ENCODE assay signal across 12 mouse cellular contexts in genomic region chr5:110611435-110612158, GRCm38 (mm10). TPM values are rescaled to one million over a fixed set of nuclear protein-coding genes. Genes with fewer than 3 reads are reported as not detected.
DNase-seq lines count a peak whose midpoint lies in the region; ATAC-seq and TF ChIP-seq lines count a peak whose summit lies in the region.
"Had no signal": no experiment of that assay in that cellular context is flagged by ENCODE, and none has a peak within 500 bp of the region (broad histone marks: within the 10 kb centered on the region; RNA-seq: fewer than 3 reads in every experiment).

No protein-coding gene starts in this region.

- DNase-seq in hindbrain, embryonic 11.5 days (ENCODE audit: low spot score): no peak
- peak; percentile 79 for DNase-seq in adipocyte (ENCODE audit: low spot score)
- peak; percentile 76 for DNase-seq in embryonic facial prominence, embryonic 11.5 days (ENCODE audit: low spot score)
- DNase-seq in limb, embryonic 10.5 days (ENCODE audit: low spot score): peak; percentile 56
- DNase-seq in kidney, adult 9 months: no peak
- DNase-seq in liver, postnatal 0 days: no peak
- DNase-seq: adrenal gland, adult 2 months; kidney, postnatal 25 days had no signal

- H3K4me1 ChIP-seq in hindbrain, embryonic 13.5 days (replicated peaks): no peaks in the 10 kb centered on the region
- no peaks in the 10 kb centered on the region for H3K4me1 ChIP-seq in hindbrain, embryonic 11.5 days (replicated peaks; ENCODE audit: control insufficient read depth, insufficient read depth, low read length)
- no peaks in the 10 kb centered on the region; the same call in 1 of the 2 replicates for H3K4me1 ChIP-seq in embryonic facial prominence, embryonic 11.5 days (ENCODE audit: control insufficient read depth, insufficient read depth, low read length)
- H3K4me1 ChIP-seq in limb, embryonic 10.5 days: peaks cover 56% of the 10 kb centered on the region
- H3K4me1 ChIP-seq in liver, postnatal 0 days (ENCODE audit: insufficient read depth): no peaks in the 10 kb centered on the region; the same call in 1 of the 2 replicates
- H3K4me1 ChIP-seq: heart, embryonic 15.5 days; lung, embryonic 15.5 days had no signal

- H3K4me3 ChIP-seq in hindbrain, embryonic 13.5 days: no peak overlapping the region
- H3K4me3 ChIP-seq in hindbrain, embryonic 11.5 days (ENCODE audit: low read depth, low read length): no peak overlapping the region
- H3K4me3 ChIP-seq in embryonic facial prominence, embryonic 11.5 days (ENCODE audit: low read depth, low read length): no peak overlapping the region
- no peak overlapping the region for H3K4me3 ChIP-seq in limb, embryonic 10.5 days
- no peak overlapping the region for H3K4me3 ChIP-seq in liver, postnatal 0 days (ENCODE audit: low read depth, low read length)
- H3K4me3 ChIP-seq: heart, embryonic 15.5 days; lung, embryonic 15.5 days had no signal

- TF ChIP-seq EP300 in liver, postnatal 0 days (IDR thresholded peaks at IDR 0.05; ENCODE audit: low read depth): no peak

- H3K36me3 ChIP-seq in hindbrain, embryonic 13.5 days: peaks cover 21% of the 10 kb centered on the region
- no peaks in the 10 kb centered on the region for H3K36me3 ChIP-seq in hindbrain, embryonic 11.5 days (ENCODE audit: control insufficient read depth, insufficient read depth, low read length)
- no peaks in the 10 kb centered on the region for H3K36me3 ChIP-seq in embryonic facial prominence, embryonic 11.5 days (replicated peaks; ENCODE audit: control insufficient read depth, insufficient read depth, low read depth, low read length)
- H3K36me3 ChIP-seq in limb, embryonic 10.5 days: no peaks in the 10 kb centered on the region
- no peaks in the 10 kb centered on the region for H3K36me3 ChIP-seq in liver, postnatal 0 days (replicated peaks; ENCODE audit: insufficient read depth, low read length)
- H3K36me3 ChIP-seq: heart, embryonic 15.5 days; lung, embryonic 15.5 days had no signal

- no peak for ATAC-seq in hindbrain, embryonic 13.5 days (ENCODE audit: low FRiP score)
- no peak for ATAC-seq in hindbrain, embryonic 11.5 days (ENCODE audit: low FRiP score)
- ATAC-seq in embryonic facial prominence, embryonic 11.5 days (replicated peaks; ENCODE audit: insufficient number of reproducible peaks, low FRiP score, low TSS enrichment, low read depth): peak; percentile 49
- no peak for ATAC-seq in CD4-positive, CD25-positive, alpha-beta regulatory T cell, adult 4 months
- no peak for ATAC-seq in liver, postnatal 0 days

- H3K27me3 ChIP-seq in hindbrain, embryonic 13.5 days: 0 out of 2 replicates have a peak, but pooled peaks cover 5% of the 10 kb centered on the region
- no peaks in the 10 kb centered on the region for H3K27me3 ChIP-seq in hindbrain, embryonic 11.5 days (ENCODE audit: control insufficient read depth, insufficient read depth, low read length)
- H3K27me3 ChIP-seq in embryonic facial prominence, embryonic 11.5 days (ENCODE audit: control insufficient read depth, insufficient read depth, low read length): no peaks in the 10 kb centered on the region
- no peaks in the 10 kb centered on the region for H3K27me3 ChIP-seq in limb, embryonic 10.5 days (ENCODE audit: low read depth, poor library complexity, severe bottlenecking)
- no peaks in the 10 kb centered on the region for H3K27me3 ChIP-seq in liver, postnatal 0 days (ENCODE audit: insufficient read depth, low read length)
- H3K27me3 ChIP-seq: heart, embryonic 15.5 days; lung, embryonic 15.5 days had no signal

- 0 out of 2 replicates have a peak overlapping the region, but pooled peaks have one; percentile 14 for H3K27ac ChIP-seq in hindbrain, embryonic 13.5 days
- H3K27ac ChIP-seq in hindbrain, embryonic 11.5 days (ENCODE audit: low read depth, low read length): no peak overlapping the region
- H3K27ac ChIP-seq in embryonic facial prominence, embryonic 11.5 days (replicated peaks; ENCODE audit: low read depth, low read length): no peak overlapping the region
- H3K27ac ChIP-seq in limb, embryonic 10.5 days: 0 out of 2 replicates have a peak overlapping the region, but pooled peaks have one; percentile 27
- H3K27ac ChIP-seq in liver, postnatal 0 days (ENCODE audit: low read depth): no peak overlapping the region
- H3K27ac ChIP-seq: heart, embryonic 15.5 days; lung, embryonic 15.5 days had no signal

- H3K9ac ChIP-seq in hindbrain, embryonic 13.5 days: no peak overlapping the region
- H3K9ac ChIP-seq in hindbrain, embryonic 11.5 days (ENCODE audit: low read depth, low read length): no peak overlapping the region
- no peak overlapping the region for H3K9ac ChIP-seq in embryonic facial prominence, embryonic 11.5 days (replicated peaks; ENCODE audit: low read length)
- no peak overlapping the region for H3K9ac ChIP-seq in liver, postnatal 0 days (replicated peaks)
- H3K9ac ChIP-seq: heart, embryonic 15.5 days; lung, embryonic 15.5 days had no signal

- no peak for TF ChIP-seq CTCF in liver, postnatal 0 days (IDR thresholded peaks at IDR 0.05; ENCODE audit: low read depth)

- H3K4me2 ChIP-seq in hindbrain, embryonic 13.5 days: no peak overlapping the region
- no peak overlapping the region for H3K4me2 ChIP-seq in hindbrain, embryonic 11.5 days (replicated peaks; ENCODE audit: low read depth, low read length)
- H3K4me2 ChIP-seq in embryonic facial prominence, embryonic 11.5 days (ENCODE audit: low read depth, low read length): no peak overlapping the region
- H3K4me2 ChIP-seq in liver, postnatal 0 days (ENCODE audit: low read depth, low read length): no peak overlapping the region
- H3K4me2 ChIP-seq: heart, embryonic 15.5 days; lung, embryonic 15.5 days had no signal

- no peaks in the 10 kb centered on the region for H3K9me3 ChIP-seq in hindbrain, embryonic 13.5 days
- H3K9me3 ChIP-seq in hindbrain, embryonic 11.5 days (ENCODE audit: control insufficient read depth, low read length): no peaks in the 10 kb centered on the region
- H3K9me3 ChIP-seq in embryonic facial prominence, embryonic 11.5 days (replicated peaks; ENCODE audit: control insufficient read depth, low read length): no peaks in the 10 kb centered on the region
- H3K9me3 ChIP-seq in limb, embryonic 10.5 days (replicated peaks): no peaks in the 10 kb centered on the region
- H3K9me3 ChIP-seq in liver, postnatal 0 days (ENCODE audit: low read length): no peaks in the 10 kb centered on the region
- H3K9me3 ChIP-seq: heart, embryonic 15.5 days; lung, embryonic 15.5 days had no signal

- WGBS in hindbrain, embryonic 13.5 days: 75% methylated on average over 5 of the region's 5 CpGs
- 70% methylated on average over 5 of the region's 5 CpGs for WGBS in hindbrain, embryonic 11.5 days
- 56% methylated on average over 5 of the region's 5 CpGs for WGBS in embryonic facial prominence, embryonic 11.5 days
- 57% methylated on average over 5 of the region's 5 CpGs for WGBS in limb, embryonic 10.5 days
- 87% methylated on average over 5 of the region's 5 CpGs for WGBS in liver, postnatal 0 days (ENCODE audit: insufficient replicate concordance)

RNA-seq across cellular contexts. Expression of gene Noc4l, which starts 41.6 kb away (rescaled TPM):
- polyA plus RNA-seq in hindbrain, embryonic 13.5 days (2015; fragmentation: Nextera tagmentation; extraction: Ambion mirVana): 41.6 and 41.8 TPM in 2 replicates
- polyA plus RNA-seq in hindbrain, embryonic 11.5 days (2014; fragmentation: Nextera tagmentation; extraction: Ambion mirVana): 48.2 and 51.0 TPM in 2 replicates
- 57.4 and 60.4 TPM in 2 replicates for polyA plus RNA-seq in embryonic facial prominence, embryonic 11.5 days (2014; fragmentation: Nextera tagmentation; extraction: Ambion mirVana)
- 90.4 and 102 TPM in 2 replicates for polyA plus RNA-seq in limb, embryonic 10.5 days (2016; fragmentation: Nextera tagmentation; extraction: Ambion mirVana)
- 10 to 100 TPM; 32.5 to 62.9 TPM for polyA plus RNA-seq in CD4-positive, CD25-positive, alpha-beta regulatory T cell, adult 4 months (2017; shearing (Covaris generic))
- 14.8 and 19.6 TPM in 2 replicates for polyA plus RNA-seq in liver, postnatal 0 days (2015; fragmentation: Nextera tagmentation; extraction: Ambion mirVana)

RNA-seq across cellular contexts. Expression of gene Ddx51, which starts 41.7 kb away (rescaled TPM):
- polyA plus RNA-seq in hindbrain, embryonic 13.5 days (2015; fragmentation: Nextera tagmentation; extraction: Ambion mirVana): 14.8 and 16.5 TPM in 2 replicates
- 26.0 and 30.3 TPM in 2 replicates for polyA plus RNA-seq in hindbrain, embryonic 11.5 days (2014; fragmentation: Nextera tagmentation; extraction: Ambion mirVana)
- polyA plus RNA-seq in embryonic facial prominence, embryonic 11.5 days (2014; fragmentation: Nextera tagmentation; extraction: Ambion mirVana): 39.7 and 42.7 TPM in 2 replicates
- polyA plus RNA-seq in limb, embryonic 10.5 days (2016; fragmentation: Nextera tagmentation; extraction: Ambion mirVana): 38.1 and 51.8 TPM in 2 replicates
- polyA plus RNA-seq in CD4-positive, CD25-positive, alpha-beta regulatory T cell, adult 4 months (2017; shearing (Covaris generic)): 1 to 10 TPM; 4.3 to 6.3 TPM
- polyA plus RNA-seq in liver, postnatal 0 days (2015; fragmentation: Nextera tagmentation; extraction: Ambion mirVana): 7.5 and 7.9 TPM in 2 replicates

Comparison
In these comparisons a context has a peak if more than half of its experiments do, and no peak if none do; other contexts are left out.
1. H3K27ac ChIP-seq: peak in hindbrain, embryonic 13.5 days (single experiment) and limb, embryonic 10.5 days (single experiment); none in hindbrain, embryonic 11.5 days (single experiment), embryonic facial prominence, embryonic 11.5 days (single experiment) and liver, postnatal 0 days (single experiment).
2. DNase-seq: peak in adipocyte (single experiment), embryonic facial prominence, embryonic 11.5 days (single experiment) and limb, embryonic 10.5 days (single experiment); none in hindbrain, embryonic 11.5 days (single experiment), kidney, adult 9 months (single experiment) and liver, postnatal 0 days (single experiment).